Mouse (Mus musculus) lung, postnatal 0 days (tissue): ENCODE measurements around the gene Pdha2.

Source experiments
- CTCF ChIP-seq: IDR thresholded peaks from 2 replicates; pipeline ENCODE4 v1.5.1; 2016; ENCODE audit warnings: antibody characterized with exemption, mild to moderate bottlenecking
- EP300 ChIP-seq: IDR thresholded peaks from 2 replicates; pipeline ENCODE4 v1.6.1; 2016; ENCODE audit warnings: antibody characterized with exemption, mild to moderate bottlenecking, control low read depth

DNA sequence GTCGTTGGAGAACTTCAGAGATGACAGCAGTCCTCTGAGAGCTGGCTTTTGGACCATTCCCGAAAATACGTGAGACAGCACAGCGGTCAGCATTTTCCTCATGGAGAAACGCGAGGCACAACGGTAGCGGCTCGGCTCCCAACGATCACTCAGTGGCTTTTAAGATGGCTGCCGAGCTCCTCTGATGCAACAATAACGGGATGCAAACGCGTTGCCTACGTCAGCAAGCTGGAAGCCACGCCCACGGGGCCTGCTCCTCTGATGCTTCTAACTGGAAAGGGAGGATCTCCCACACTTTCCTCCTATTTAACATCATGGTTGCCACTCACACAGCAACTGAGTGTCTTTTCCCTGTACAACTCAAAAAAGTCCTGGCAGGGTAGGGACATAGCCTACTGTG is 511 bp downstream of the Pdha2 start:
- TF ChIP-seq CTCF (no peak), EP300 (no peak)
